Comparison of ENCODE assay signal across 16 mouse cellular contexts in the genomic region with DNA sequence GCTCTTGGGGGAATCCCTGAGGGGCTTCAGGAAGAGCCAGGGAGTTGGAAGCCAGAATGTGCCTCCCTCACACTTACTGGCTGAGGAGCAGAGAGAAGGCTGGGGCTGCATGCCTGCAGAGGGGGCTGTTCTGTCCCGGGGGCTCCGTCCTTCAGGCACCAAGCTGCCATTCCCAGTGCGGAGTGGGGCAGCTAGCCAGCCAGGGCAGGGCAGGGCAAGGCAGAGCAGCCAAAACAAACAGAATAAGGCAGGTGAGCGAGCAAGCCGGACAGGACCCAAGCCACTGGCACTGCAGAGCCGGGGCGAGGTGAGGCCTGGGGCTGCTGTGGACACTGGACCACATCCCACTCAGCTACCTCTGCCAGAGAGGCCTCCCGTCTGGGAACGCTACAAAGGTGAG. TPM values are rescaled to one million over a fixed set of nuclear protein-coding genes. Genes with fewer than 3 reads are reported as not detected.
A peak's percentile ranks its signal among the peaks of the same experiment; 100 is the strongest.
DNase-seq lines count a peak whose midpoint lies in the region; ATAC-seq lines count a peak whose summit lies in the region.
"Had no signal": no experiment of that assay in that cellular context is flagged by ENCODE, and none has a peak within 500 bp of the region (broad histone marks: within the 10 kb centered on the region; RNA-seq: fewer than 3 reads in every experiment).

No protein-coding gene starts in this region.

- no peak overlapping the region for H3K4me3 ChIP-seq in heart, embryonic 16.5 days (ENCODE audit: low read length)
- H3K4me3 ChIP-seq in neural tube, embryonic 13.5 days: no peak overlapping the region
- no peak overlapping the region for H3K4me3 ChIP-seq in neural tube, embryonic 15.5 days (replicated peaks)
- no peak overlapping the region for H3K4me3 ChIP-seq in limb, embryonic 15.5 days
- H3K4me3 ChIP-seq in stomach, embryonic 14.5 days (ENCODE audit: low read depth, low read length): no peak overlapping the region
- H3K4me3 ChIP-seq: megakaryocyte, embryonic 14.5 days; stomach, embryonic 15.5 days had no signal

- 0 out of 2 replicates have a peak, but pooled peaks have one; percentile 18 for ATAC-seq in heart, embryonic 16.5 days (replicated peaks; ENCODE audit: extremely low read depth, insufficient read depth, low FRiP score)
- peak; percentile 44; the same call in 1 of the 2 replicates for ATAC-seq in neural tube, embryonic 13.5 days (ENCODE audit: low read depth)
- ATAC-seq in neural tube, embryonic 15.5 days (ENCODE audit: low FRiP score): no peak
- 0 out of 2 replicates have a peak, but pooled peaks have one; percentile 21 for ATAC-seq in limb, embryonic 15.5 days (ENCODE audit: insufficient number of reproducible peaks, low FRiP score, low TSS enrichment, low read depth)
- peak; percentile 14; the same call in 1 of the 2 replicates for ATAC-seq in stomach, embryonic 14.5 days (ENCODE audit: insufficient number of reproducible peaks, insufficient read depth, low FRiP score, low read depth)
- no peak for ATAC-seq in activated CD4-positive, CD25-positive, alpha-beta regulatory T cell, adult 4 months
- ATAC-seq in megakaryocyte, adult 5-6 weeks (ENCODE audit: poor library complexity, severe bottlenecking): no peak
- ATAC-seq: forebrain, embryonic 16.5 days had no signal

- no peak overlapping the region for H3K27ac ChIP-seq in heart, embryonic 16.5 days (ENCODE audit: low read length)
- no peak overlapping the region for H3K27ac ChIP-seq in neural tube, embryonic 13.5 days (replicated peaks)
- H3K27ac ChIP-seq in neural tube, embryonic 15.5 days (replicated peaks): no peak overlapping the region
- peak overlapping the region; percentile 5; the same call in 1 of the 2 replicates for H3K27ac ChIP-seq in limb, embryonic 15.5 days
- no peak overlapping the region for H3K27ac ChIP-seq in stomach, embryonic 14.5 days (ENCODE audit: low read length)
- H3K27ac ChIP-seq: liver, embryonic 14.5 days; stomach, embryonic 15.5 days had no signal

- H3K4me2 ChIP-seq in heart, embryonic 16.5 days (ENCODE audit: low read depth, low read length): no peak overlapping the region
- H3K4me2 ChIP-seq in neural tube, embryonic 13.5 days: no peak overlapping the region
- no peak overlapping the region for H3K4me2 ChIP-seq in neural tube, embryonic 15.5 days
- no peak overlapping the region for H3K4me2 ChIP-seq in limb, embryonic 15.5 days
- no peak overlapping the region for H3K4me2 ChIP-seq in stomach, embryonic 14.5 days (replicated peaks; ENCODE audit: low read depth, low read length)
- H3K4me2 ChIP-seq: stomach, embryonic 15.5 days had no signal

- WGBS in heart, embryonic 16.5 days: 82% methylated on average over 9 of the region's 9 CpGs
- 89% methylated on average over 9 of the region's 9 CpGs for WGBS in neural tube, embryonic 13.5 days
- 89% methylated on average over 9 of the region's 9 CpGs for WGBS in neural tube, embryonic 15.5 days
- 75% methylated on average over 9 of the region's 9 CpGs for WGBS in limb, embryonic 15.5 days
- WGBS in stomach, embryonic 14.5 days: 83% methylated on average over 9 of the region's 9 CpGs

- H3K9ac ChIP-seq in heart, embryonic 16.5 days (ENCODE audit: low read length): no peak overlapping the region
- H3K9ac ChIP-seq in neural tube, embryonic 13.5 days: no peak overlapping the region
- H3K9ac ChIP-seq in neural tube, embryonic 15.5 days (replicated peaks): no peak overlapping the region
- H3K9ac ChIP-seq in limb, embryonic 15.5 days: no peak overlapping the region
- H3K9ac ChIP-seq in stomach, embryonic 14.5 days (replicated peaks; ENCODE audit: low read depth, low read length): no peak overlapping the region
- H3K9ac ChIP-seq: liver, embryonic 14.5 days; stomach, embryonic 15.5 days had no signal

- H3K9me3 ChIP-seq in heart, embryonic 16.5 days (replicated peaks; ENCODE audit: control insufficient read depth, low read length): no peaks in the 10 kb centered on the region
- H3K9me3 ChIP-seq in neural tube, embryonic 13.5 days: no peaks in the 10 kb centered on the region
- no peaks in the 10 kb centered on the region for H3K9me3 ChIP-seq in neural tube, embryonic 15.5 days (replicated peaks)
- no peaks in the 10 kb centered on the region for H3K9me3 ChIP-seq in limb, embryonic 15.5 days
- H3K9me3 ChIP-seq in stomach, embryonic 14.5 days (ENCODE audit: control insufficient read depth, low read depth, low read length): no peaks in the 10 kb centered on the region
- H3K9me3 ChIP-seq: megakaryocyte, embryonic 14.5 days; stomach, embryonic 15.5 days had no signal

- H3K36me3 ChIP-seq in heart, embryonic 16.5 days (ENCODE audit: control insufficient read depth, insufficient read depth): peaks cover 44% of the 10 kb centered on the region
- H3K36me3 ChIP-seq in neural tube, embryonic 13.5 days: peaks cover 86% of the 10 kb centered on the region
- peaks cover 85% of the 10 kb centered on the region for H3K36me3 ChIP-seq in neural tube, embryonic 15.5 days
- peaks cover 79% of the 10 kb centered on the region for H3K36me3 ChIP-seq in limb, embryonic 15.5 days
- peaks cover 28% of the 10 kb centered on the region for H3K36me3 ChIP-seq in stomach, embryonic 14.5 days (ENCODE audit: control insufficient read depth, insufficient read depth, low read length)

- H3K4me1 ChIP-seq in heart, embryonic 16.5 days (ENCODE audit: control insufficient read depth, insufficient read depth, low read length): peaks cover 8% of the 10 kb centered on the region
- H3K4me1 ChIP-seq in neural tube, embryonic 13.5 days (replicated peaks): no peaks in the 10 kb centered on the region
- H3K4me1 ChIP-seq in neural tube, embryonic 15.5 days: no peaks in the 10 kb centered on the region
- H3K4me1 ChIP-seq in limb, embryonic 15.5 days: peaks cover 7% of the 10 kb centered on the region
- no peaks in the 10 kb centered on the region for H3K4me1 ChIP-seq in stomach, embryonic 14.5 days (ENCODE audit: control insufficient read depth, insufficient read depth, low read length)
- H3K4me1 ChIP-seq: stomach, embryonic 15.5 days had no signal

- no peak for DNase-seq in heart, adult 18-20 months
- DNase-seq: B cell, adult 2 months; cerebellum, postnatal 36 days; retina, postnatal 1 day; thymus, postnatal 14 days had no signal

- H3K27me3 ChIP-seq in heart, embryonic 16.5 days (ENCODE audit: control insufficient read depth, insufficient read depth, low read length): no peaks in the 10 kb centered on the region
- H3K27me3 ChIP-seq in neural tube, embryonic 13.5 days: no peaks in the 10 kb centered on the region
- no peaks in the 10 kb centered on the region for H3K27me3 ChIP-seq in neural tube, embryonic 15.5 days (replicated peaks)
- no peaks in the 10 kb centered on the region for H3K27me3 ChIP-seq in limb, embryonic 15.5 days
- no peaks in the 10 kb centered on the region for H3K27me3 ChIP-seq in stomach, embryonic 14.5 days (ENCODE audit: control insufficient read depth, insufficient read depth, low read length)
- H3K27me3 ChIP-seq: megakaryocyte, embryonic 14.5 days; stomach, embryonic 15.5 days had no signal

RNA-seq across cellular contexts. Expression of a gene that starts 6.9 kb away (rescaled TPM):
- 16.2 and 17.2 TPM in 2 replicates for polyA plus RNA-seq in heart, embryonic 16.5 days (2015; fragmentation: Nextera tagmentation; extraction: Ambion mirVana)
- total RNA-seq in heart, adult 18-20 months (2021): 1 to 10 TPM; 6.4 to 8.3 TPM
- polyA plus RNA-seq in neural tube, embryonic 13.5 days (2015; fragmentation: Nextera tagmentation; extraction: Ambion mirVana): 17.4 and 20.8 TPM in 2 replicates
- polyA plus RNA-seq in neural tube, embryonic 15.5 days (2015; fragmentation: Nextera tagmentation; extraction: Ambion mirVana): 17.1 and 19.3 TPM in 2 replicates
- polyA plus RNA-seq in limb, embryonic 15.5 days (2015; fragmentation: Nextera tagmentation; extraction: Ambion mirVana): 33.7 and 34.2 TPM in 2 replicates
- polyA plus RNA-seq in stomach, embryonic 14.5 days (2014; fragmentation: Nextera tagmentation; extraction: Ambion mirVana): 28.1 and 31.1 TPM in 2 replicates
- 10 to 100 TPM in 1 of 2 experiments, 1 to 10 TPM in 1; 9.0 to 12.0 TPM for polyA plus RNA-seq in activated CD4-positive, CD25-positive, alpha-beta regulatory T cell, adult 4 months (2017; shearing (Covaris generic))
- total RNA-seq in megakaryocyte, adult 5-6 weeks (2015): 55.7 and 60.3 TPM in 2 replicates
- total RNA-seq in megakaryocyte, adult 5-6 weeks (2017): 14.0 and 19.5 TPM in 2 replicates

RNA-seq across cellular contexts. Expression of a gene that starts 33.9 kb away (rescaled TPM):
- 22.3 and 24.1 TPM in 2 replicates for polyA plus RNA-seq in heart, embryonic 16.5 days (2015; fragmentation: Nextera tagmentation; extraction: Ambion mirVana)
- total RNA-seq in heart, adult 18-20 months (2021): 10 to 100 TPM; 28.5 to 36.0 TPM
- 51.4 and 51.5 TPM in 2 replicates for polyA plus RNA-seq in neural tube, embryonic 13.5 days (2015; fragmentation: Nextera tagmentation; extraction: Ambion mirVana)
- polyA plus RNA-seq in neural tube, embryonic 15.5 days (2015; fragmentation: Nextera tagmentation; extraction: Ambion mirVana): 39.1 and 43.0 TPM in 2 replicates
- 28.0 and 34.5 TPM in 2 replicates for polyA plus RNA-seq in limb, embryonic 15.5 days (2015; fragmentation: Nextera tagmentation; extraction: Ambion mirVana)
- polyA plus RNA-seq in stomach, embryonic 14.5 days (2014; fragmentation: Nextera tagmentation; extraction: Ambion mirVana): 35.9 and 38.6 TPM in 2 replicates
- polyA plus RNA-seq in activated CD4-positive, CD25-positive, alpha-beta regulatory T cell, adult 4 months (2017; shearing (Covaris generic)): 10 to 100 TPM; 19.2 to 24.8 TPM
- 33.2 and 39.3 TPM in 2 replicates for total RNA-seq in megakaryocyte, adult 5-6 weeks (2015)
- 26.5 and 33.3 TPM in 2 replicates for total RNA-seq in megakaryocyte, adult 5-6 weeks (2017)

RNA-seq across cellular contexts. Expression of a gene that starts 38.5 kb away (rescaled TPM):
- polyA plus RNA-seq in heart, embryonic 16.5 days (2015; fragmentation: Nextera tagmentation; extraction: Ambion mirVana): 175 and 177 TPM in 2 replicates
- 100 to 1,000 TPM; 108 to 122 TPM for total RNA-seq in heart, adult 18-20 months (2021)
- polyA plus RNA-seq in neural tube, embryonic 13.5 days (2015; fragmentation: Nextera tagmentation; extraction: Ambion mirVana): 191 and 218 TPM in 2 replicates
- polyA plus RNA-seq in neural tube, embryonic 15.5 days (2015; fragmentation: Nextera tagmentation; extraction: Ambion mirVana): 173 and 194 TPM in 2 replicates
- 144 and 165 TPM in 2 replicates for polyA plus RNA-seq in limb, embryonic 15.5 days (2015; fragmentation: Nextera tagmentation; extraction: Ambion mirVana)
- polyA plus RNA-seq in stomach, embryonic 14.5 days (2014; fragmentation: Nextera tagmentation; extraction: Ambion mirVana): 211 and 224 TPM in 2 replicates
- 100 to 1,000 TPM; 152 to 154 TPM for polyA plus RNA-seq in activated CD4-positive, CD25-positive, alpha-beta regulatory T cell, adult 4 months (2017; shearing (Covaris generic))
- 94.2 and 107 TPM in 2 replicates for total RNA-seq in megakaryocyte, adult 5-6 weeks (2015)
- 86.5 and 86.8 TPM in 2 replicates for total RNA-seq in megakaryocyte, adult 5-6 weeks (2017)

RNA-seq across cellular contexts. Expression of a gene that starts 46.5 kb away (rescaled TPM):
- polyA plus RNA-seq in heart, embryonic 16.5 days (2015; fragmentation: Nextera tagmentation; extraction: Ambion mirVana): 20.5 and 20.6 TPM in 2 replicates
- total RNA-seq in heart, adult 18-20 months (2021): 1 to 10 TPM; 4.6 to 6.1 TPM
- polyA plus RNA-seq in neural tube, embryonic 13.5 days (2015; fragmentation: Nextera tagmentation; extraction: Ambion mirVana): 28.3 and 29.1 TPM in 2 replicates
- polyA plus RNA-seq in neural tube, embryonic 15.5 days (2015; fragmentation: Nextera tagmentation; extraction: Ambion mirVana): 30.0 and 31.5 TPM in 2 replicates
- polyA plus RNA-seq in limb, embryonic 15.5 days (2015; fragmentation: Nextera tagmentation; extraction: Ambion mirVana): 31.9 and 33.5 TPM in 2 replicates
- 20.5 and 20.7 TPM in 2 replicates for polyA plus RNA-seq in stomach, embryonic 14.5 days (2014; fragmentation: Nextera tagmentation; extraction: Ambion mirVana)
- polyA plus RNA-seq in activated CD4-positive, CD25-positive, alpha-beta regulatory T cell, adult 4 months (2017; shearing (Covaris generic)): 1 to 10 TPM; 5.6 to 6.6 TPM
- total RNA-seq in megakaryocyte, adult 5-6 weeks (2015): 9.1 and 12.5 TPM in 2 replicates
- total RNA-seq in megakaryocyte, adult 5-6 weeks (2017): 4.9 and 6.5 TPM in 2 replicates

RNA-seq across cellular contexts. Expression of a gene that starts 52.6 kb away (rescaled TPM):
- polyA plus RNA-seq in heart, embryonic 16.5 days (2015; fragmentation: Nextera tagmentation; extraction: Ambion mirVana): 81.5 and 103 TPM in 2 replicates
- 10 to 100 TPM; 43.8 to 47.7 TPM for total RNA-seq in heart, adult 18-20 months (2021)
- 155 and 159 TPM in 2 replicates for polyA plus RNA-seq in neural tube, embryonic 13.5 days (2015; fragmentation: Nextera tagmentation; extraction: Ambion mirVana)
- 214 and 230 TPM in 2 replicates for polyA plus RNA-seq in neural tube, embryonic 15.5 days (2015; fragmentation: Nextera tagmentation; extraction: Ambion mirVana)
- polyA plus RNA-seq in limb, embryonic 15.5 days (2015; fragmentation: Nextera tagmentation; extraction: Ambion mirVana): 44.4 and 55.6 TPM in 2 replicates
- polyA plus RNA-seq in stomach, embryonic 14.5 days (2014; fragmentation: Nextera tagmentation; extraction: Ambion mirVana): 46.6 and 53.6 TPM in 2 replicates
- 10 to 100 TPM; 21.9 to 29.4 TPM for polyA plus RNA-seq in activated CD4-positive, CD25-positive, alpha-beta regulatory T cell, adult 4 months (2017; shearing (Covaris generic))
- 24.0 and 24.3 TPM in 2 replicates for total RNA-seq in megakaryocyte, adult 5-6 weeks (2015)
- 50.1 and 61.1 TPM in 2 replicates for total RNA-seq in megakaryocyte, adult 5-6 weeks (2017)

Comparison
In these comparisons a context has a peak if more than half of its experiments do, and no peak if none do; other contexts are left out.
1. ATAC-seq: peak in heart, embryonic 16.5 days (single experiment), neural tube, embryonic 13.5 days (single experiment), limb, embryonic 15.5 days (single experiment) and stomach, embryonic 14.5 days (single experiment); none in neural tube, embryonic 15.5 days (single experiment), activated CD4-positive, CD25-positive, alpha-beta regulatory T cell, adult 4 months (single experiment) and megakaryocyte, adult 5-6 weeks (single experiment).